Mouse (Mus musculus): ENCODE data around the gene Gm20517.
A peak's percentile ranks its signal among the peaks of the same experiment; 100 is the strongest.

Gm20517 gene

DNA sequence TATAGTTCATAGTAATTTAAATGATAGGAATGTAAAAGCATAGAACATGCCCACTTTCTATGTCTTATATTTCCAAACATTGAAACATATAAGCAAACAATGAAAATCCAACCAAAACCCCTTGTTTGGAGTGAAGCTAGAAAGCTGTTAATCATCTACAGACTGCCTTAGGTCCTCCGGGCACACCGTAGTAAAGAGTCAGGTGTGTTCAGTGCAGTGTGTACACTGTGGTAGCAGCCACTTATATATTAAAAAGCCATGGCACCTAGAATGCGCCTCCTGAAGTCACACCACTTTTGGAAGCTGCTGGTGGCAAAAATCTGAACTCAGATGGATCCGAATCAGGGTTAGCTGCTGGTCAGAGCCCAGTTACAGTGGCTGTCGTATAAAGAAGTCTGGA is 66.8 kb downstream of the Gm20517 start:
- DNase-seq (ENCODE audit: low spot score in 2 of 2): no peak

GRCm38 (mm10) chr17:47678702-47679101 is 67.3 kb downstream of the Gm20517 start:
- no peak for DNase-seq (ENCODE audit: low spot score in 2 of 2)

DNA sequence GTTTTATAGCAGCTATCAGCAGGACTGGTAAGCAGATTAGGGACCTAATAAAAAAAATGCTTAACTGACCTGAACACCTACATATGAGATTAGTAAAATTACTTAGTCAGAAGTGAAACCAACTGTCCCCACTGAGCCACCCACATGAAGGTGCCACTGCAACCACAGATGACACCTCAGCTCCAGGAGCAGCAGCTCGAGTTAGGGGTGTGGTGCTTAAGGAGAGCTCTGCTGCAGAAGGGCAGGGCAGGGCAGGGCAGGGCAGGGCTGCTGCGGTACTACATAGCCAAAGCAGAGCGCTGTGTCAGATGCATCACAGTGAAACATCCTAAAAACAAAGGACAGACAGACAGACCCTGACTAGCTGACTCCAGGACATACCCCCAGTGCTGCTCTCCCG is 71.4 kb downstream of the Gm20517 start:
- DNase-seq (ENCODE audit: low spot score in 2 of 2): no peak

- DNase-seq (ENCODE audit: low spot score in 2 of 2): peak; percentile 91 to 94
Measured at GRCm38 (mm10) chr17:47687409-47688343, 76.3 kb downstream of the Gm20517 start.

- no peak for DNase-seq (ENCODE audit: low spot score in 2 of 2)
Measured at GRCm38 (mm10) chr17:47688344-47688607, 76.9 kb downstream of the Gm20517 start, which contains the start of gene Tomm6. Tomm6 (minus strand) TSS chr17:47688386.

GRCm38 (mm10) chr17:47688608-47689575 is 77.5 kb downstream of the Gm20517 start, which contains the start of gene Frs3:
Frs3 (plus strand) TSS chr17:47689030.
- peak; percentile 65 to 84 for DNase-seq (ENCODE audit: low spot score in 2 of 2)

DNA sequence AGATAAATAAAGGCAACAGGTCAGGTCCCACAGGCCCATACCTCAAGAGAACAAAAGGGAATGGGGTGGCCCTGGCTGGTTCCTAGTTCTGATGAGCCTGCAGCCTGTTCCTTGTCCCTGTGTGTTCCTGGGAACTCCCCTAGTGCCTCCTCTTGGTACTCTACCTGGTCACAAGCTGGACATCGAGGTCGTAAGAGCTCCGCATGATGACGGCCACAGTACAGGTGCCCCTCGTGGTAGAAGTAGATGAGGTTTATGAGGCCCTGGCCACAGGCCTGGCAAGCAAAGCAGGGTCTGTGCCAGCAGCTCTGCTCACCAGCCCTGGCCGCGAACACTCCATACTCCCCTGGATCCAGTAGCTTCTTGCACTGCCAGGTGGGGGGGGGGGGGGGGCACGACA is 78.5 kb downstream of the Gm20517 start:
- no peak for DNase-seq (ENCODE audit: low spot score in 2 of 2)

- no peak for DNase-seq (ENCODE audit: low spot score in 2 of 2)
Measured at GRCm38 (mm10) chr17:47691650-47692049, 80.3 kb downstream of the Gm20517 start.

DNA sequence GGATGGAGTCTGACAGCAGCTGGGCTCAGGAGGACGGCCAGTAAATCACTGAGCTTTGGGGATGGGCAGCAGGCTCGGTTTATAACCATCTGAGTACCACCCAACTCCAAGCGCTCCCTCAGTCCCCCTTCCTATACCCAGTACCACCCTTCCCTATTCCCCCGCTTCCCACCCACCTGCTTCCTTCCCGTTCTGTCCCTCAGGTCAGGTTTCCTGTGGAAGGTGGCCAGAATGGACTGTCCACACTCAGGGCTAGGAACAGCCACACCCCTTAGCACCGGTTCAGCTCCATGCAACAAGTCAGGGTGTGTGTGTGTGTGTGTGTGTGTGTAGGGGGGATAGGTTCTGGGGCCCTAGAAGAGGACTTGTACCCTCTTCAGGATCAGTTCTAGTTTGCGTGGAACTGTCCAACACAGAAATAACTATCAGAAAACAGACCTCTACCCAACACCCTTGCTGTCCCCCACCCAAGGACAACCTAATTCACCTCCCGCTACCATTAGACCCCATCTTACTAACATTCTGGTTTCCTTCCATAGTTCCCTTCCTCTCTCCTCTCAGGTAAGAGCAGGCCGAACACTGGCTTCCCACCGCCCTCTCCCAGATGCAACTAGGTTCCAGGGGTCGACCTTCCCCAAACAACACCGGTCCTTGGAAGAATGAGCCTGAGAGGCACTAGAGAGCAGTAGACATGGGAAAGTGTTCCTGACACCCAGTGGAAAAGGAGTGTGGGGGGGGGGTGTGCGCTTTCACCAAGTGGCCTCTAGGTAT is 82.5 kb downstream of the Gm20517 start:
- no peak for DNase-seq (ENCODE audit: low spot score in 2 of 2)

DNA sequence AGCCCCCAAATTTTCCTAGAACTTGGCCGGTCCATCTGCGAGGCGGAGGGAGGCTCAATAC is 82.9 kb downstream of the Gm20517 start, which contains the start of gene Gm21981:
Gm21981 (minus strand) TSS at position 14 of the 61 bp plus-strand sequence.
- no peak for DNase-seq (ENCODE audit: low spot score in 2 of 2)

- peak; percentile 95 to 99 for DNase-seq (ENCODE audit: low spot score in 2 of 2)
Measured at GRCm38 (mm10) chr17:47694503-47695336, 83.3 kb downstream of the Gm20517 start, which contains the start of gene Prickle4. Prickle4 (minus strand) TSS chr17:47694736.

DNA sequence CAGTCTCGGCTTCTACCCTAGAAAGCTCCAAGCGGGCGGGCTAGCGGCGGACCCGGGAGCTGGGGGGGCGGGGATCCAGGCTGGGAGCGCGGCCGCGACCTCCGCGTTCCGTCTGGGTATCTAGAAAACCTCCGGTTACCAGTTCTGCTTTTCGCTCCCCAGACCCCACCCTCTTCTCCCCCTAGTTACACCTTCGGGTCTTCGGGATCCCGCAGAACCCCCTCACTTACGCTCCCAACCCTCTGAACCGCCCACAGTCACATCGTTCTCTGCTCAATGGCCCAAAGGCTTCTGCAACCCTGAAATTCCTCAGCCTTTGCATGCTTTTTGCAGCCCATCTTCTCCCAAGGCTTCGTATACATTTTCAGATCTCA is 83.9 kb downstream of the Gm20517 start:
- DNase-seq (ENCODE audit: low spot score in 2 of 2): no peak

DNA sequence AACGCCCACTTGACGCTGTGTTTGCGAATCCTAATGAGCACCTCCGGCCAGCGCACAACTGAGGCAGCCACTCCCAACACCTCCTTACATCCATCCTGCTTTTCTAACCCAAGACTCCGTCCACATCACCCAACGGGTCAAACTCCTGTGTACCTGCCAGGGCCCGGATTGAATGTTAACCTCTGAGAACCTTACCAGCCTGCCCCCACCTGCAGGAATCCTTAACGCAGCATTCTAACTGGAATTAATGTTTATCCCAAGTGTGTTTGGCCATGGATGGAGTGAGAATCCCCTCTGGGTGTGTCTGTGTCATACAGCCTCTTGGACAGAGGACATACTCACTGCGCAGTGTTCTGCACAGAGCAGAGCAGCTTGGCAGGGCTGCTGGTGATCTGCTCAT is 86.8 kb downstream of the Gm20517 start:
- DNase-seq (ENCODE audit: low spot score in 2 of 2): no peak

DNA sequence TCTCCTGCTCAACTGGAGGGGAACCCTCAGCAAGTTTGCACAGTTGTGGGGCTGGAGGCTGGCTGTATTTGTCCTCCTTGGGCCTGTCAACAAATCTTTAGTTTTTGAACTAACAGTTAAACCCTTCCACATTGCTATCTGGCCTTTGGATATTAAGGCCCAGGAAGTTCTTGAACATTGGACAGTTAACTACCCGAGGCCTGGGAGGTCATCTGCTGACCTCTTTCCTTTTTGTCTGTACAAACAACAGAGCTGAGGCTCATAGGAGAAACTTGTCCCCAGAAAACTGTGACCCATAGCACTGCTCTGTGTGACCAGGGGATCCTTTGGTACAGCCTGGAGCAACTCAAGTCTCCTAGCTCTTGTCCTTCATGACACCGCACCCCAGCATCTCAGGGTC is 87.7 kb downstream of the Gm20517 start:
- no peak for DNase-seq (ENCODE audit: low spot score in 2 of 2)

DNA sequence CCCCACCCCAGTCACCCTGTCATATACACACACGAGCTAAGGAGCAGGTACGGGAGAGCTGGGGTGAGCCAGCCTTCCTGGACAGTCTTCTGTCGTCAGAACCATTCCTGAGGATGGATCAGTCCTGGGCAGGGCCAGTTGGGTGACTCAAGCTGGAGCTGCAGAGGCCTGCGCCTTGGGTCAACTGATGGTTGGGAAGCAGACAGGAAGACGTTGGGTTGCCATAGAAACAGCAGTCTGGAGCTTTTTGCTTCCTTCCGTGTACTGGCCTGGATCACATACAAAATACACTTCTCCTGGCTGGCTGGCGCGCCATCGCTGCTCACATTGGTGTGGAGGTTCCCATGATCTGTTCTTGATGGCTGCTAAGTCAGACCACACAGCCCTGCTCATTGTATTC is 90.4 kb downstream of the Gm20517 start:
- DNase-seq (ENCODE audit: low spot score in 2 of 2): no peak

GRCm38 (mm10) chr17:47702548-47703345 is 91.4 kb downstream of the Gm20517 start:
- DNase-seq (ENCODE audit: low spot score in 2 of 2): no peak

- no peak for DNase-seq (ENCODE audit: low spot score in 2 of 2)
Measured at GRCm38 (mm10) chr17:47703556-47703955, 92.2 kb downstream of the Gm20517 start.

GRCm38 (mm10) chr17:47704692-47705091 is 93.3 kb downstream of the Gm20517 start:
- DNase-seq (ENCODE audit: low spot score in 2 of 2): no peak

DNA sequence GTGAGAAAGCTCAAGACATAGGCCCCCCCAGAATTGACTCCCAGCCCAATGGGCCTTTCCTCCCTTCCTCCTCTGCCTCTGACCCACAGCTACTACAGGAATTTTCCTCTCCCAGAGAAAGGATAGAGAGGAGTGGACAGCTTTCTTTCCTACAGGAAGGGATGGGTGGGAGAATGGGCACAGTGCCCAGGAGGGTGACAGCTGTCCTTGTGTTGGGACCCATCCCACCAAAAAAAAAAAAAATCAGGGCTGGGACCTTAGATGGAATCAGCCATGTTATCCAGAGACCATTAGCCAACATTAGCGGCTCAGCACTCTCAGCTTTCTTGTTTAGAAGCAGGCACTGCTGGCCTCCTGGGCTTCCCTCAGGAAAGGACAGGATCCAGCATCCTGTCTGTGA is 94.8 kb downstream of the Gm20517 start:
- no peak for DNase-seq (ENCODE audit: low spot score in 2 of 2)

- no peak for DNase-seq (ENCODE audit: low spot score in 2 of 2)
Measured at GRCm38 (mm10) chr17:47707961-47708360, 96.6 kb downstream of the Gm20517 start.

DNA sequence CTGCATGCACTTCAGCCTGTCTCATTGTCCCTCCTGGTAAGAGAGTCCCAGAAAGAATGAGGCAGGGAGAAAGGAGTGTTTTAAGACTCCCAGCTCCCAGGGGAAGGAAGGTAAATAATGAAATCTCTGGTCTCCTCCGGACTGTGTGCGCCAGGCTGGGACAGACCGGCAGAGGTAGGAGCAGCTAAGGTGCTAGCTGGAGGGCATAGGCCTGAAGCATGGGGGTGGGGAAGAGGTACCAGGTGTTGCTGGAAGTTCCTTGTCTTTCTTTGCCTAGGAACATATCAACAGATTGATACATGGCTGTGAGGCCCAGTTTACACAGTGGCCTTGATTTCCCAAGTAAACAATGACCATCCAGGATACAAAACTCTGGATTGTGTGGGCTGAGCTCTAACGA is 97.6 kb downstream of the Gm20517 start:
- DNase-seq (ENCODE audit: low spot score in 2 of 2): no peak

Data from spleen, postnatal 4 days (tissue).